Mouse (Mus musculus): ENCODE measurements around the gene Pmp22.

Pmp22 gene

DNA sequence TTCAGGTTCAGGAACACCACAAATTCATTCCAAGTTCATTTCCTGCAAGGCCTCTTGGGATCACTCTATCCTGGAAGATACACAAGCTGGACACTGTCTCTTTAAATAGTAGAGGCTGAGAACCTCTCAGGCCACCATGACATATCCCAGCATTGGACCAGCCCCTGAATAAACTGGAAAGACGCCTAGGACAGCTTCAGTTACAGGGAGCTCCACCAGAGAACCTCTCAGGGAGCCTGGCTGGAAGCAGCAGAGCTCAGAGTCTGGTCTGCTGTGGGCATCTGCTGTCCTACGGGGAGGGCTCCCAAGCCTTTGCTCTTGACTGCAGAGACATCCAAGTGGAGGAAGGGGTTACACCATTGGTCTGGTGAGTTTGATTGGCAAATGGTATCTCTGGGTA, at the start of gene Pmp22:
Gene Pmp22, plus strand, starts transcription at position 199 of the 400 bp plus-strand sequence.
- no peak for DNase-seq

DNA sequence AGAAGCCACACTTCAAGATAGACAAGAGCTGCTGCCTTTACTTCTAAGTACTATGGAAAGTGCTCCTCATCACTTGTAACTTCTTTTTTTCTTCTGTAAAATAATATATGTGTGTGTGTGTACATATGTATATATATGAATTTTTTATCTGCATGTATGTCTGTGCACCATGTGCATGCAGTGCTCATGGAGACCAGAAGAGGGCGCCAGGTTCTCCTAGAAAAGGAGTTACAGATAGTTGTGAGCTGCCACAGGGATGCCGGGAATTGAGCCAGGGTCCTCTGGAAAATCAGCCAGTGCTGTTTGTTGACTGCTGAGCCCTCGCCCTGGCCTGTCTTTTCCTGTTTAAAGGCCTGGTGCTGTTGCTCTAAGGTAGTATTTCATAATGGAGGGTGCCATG, 44.2 kb upstream of the Pmp22 start:
- no peak for DNase-seq

DNA sequence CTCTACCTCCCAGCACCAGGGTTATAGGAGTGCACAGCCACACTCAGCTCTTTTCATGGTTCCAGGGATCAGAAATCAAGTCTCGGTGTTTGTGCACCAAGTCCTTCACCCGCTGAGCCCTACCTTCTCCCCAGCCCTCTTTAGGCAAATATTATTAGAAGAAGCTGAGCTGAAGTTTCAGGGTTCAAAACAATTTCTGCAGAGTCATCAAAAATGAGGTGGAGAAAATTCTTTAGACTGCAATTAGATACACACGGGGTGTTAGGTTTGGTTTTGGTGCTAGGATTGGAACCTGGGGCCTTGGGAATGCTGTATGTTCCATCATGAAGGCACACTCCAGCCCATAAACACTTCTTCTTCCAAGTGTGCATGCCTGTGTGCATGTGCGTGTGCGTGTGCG, 40.1 kb upstream of the Pmp22 start:
- no peak for DNase-seq

DNA sequence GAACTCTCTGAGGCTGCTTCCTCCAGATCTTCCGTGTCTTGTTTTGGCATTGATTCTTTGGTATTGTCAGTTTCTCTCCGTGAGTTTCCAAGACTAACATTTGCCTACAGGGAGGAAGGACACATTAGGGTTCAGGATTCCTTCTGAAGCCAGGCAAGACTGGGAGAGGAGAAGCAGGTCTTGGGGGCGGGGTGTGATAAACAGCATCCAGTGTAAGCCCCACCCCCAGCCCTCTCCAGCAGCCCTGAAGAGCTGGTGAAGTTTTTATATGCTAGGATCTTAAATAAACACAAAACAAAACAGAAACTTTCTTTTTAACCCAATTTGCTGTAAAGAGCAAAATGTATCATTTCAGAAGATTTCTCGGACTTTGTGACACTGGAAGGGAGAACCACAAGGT, 38.6 kb upstream of the Pmp22 start:
- DNase-seq: peak; percentile 39 to 54

DNA sequence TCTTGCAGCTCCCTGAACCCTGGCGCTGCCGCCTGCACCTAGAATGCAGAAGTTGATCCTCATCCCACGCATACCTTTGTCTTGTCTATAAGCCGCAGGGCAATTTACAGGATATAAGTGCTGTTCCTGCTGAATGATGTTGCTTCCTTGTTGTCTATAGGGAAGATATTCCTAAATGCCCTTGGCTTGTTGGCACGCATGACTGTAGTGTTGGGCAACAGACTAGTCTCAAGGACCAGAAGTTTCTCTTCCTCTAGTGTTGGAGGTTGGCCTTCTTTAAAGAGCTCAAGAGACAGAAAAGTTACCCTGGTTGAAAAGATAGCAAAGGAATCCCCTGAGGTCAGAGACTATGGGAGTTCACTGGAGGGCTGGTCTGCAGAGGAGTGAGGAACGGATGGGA, 37.8 kb upstream of the Pmp22 start:
- no peak for DNase-seq

DNA sequence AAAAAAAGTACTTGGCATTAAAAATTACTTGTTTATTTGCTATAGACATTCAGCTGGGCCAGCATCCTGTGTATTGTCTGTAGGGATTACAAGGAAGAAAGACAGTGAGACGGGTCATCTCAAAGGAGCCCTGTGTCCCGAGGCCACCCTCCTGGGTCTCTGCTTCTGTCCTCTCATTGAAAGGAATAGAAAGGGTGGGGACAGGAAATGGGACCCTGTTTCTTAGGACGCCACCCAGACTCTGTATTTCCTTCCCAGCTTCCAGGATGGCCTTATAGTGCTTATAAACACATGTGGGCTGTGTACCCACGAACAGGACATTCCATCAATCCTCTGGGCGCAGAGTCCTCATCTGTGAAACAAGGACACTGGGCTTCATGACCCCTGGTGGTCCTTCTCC, 36.5 kb upstream of the Pmp22 start:
- DNase-seq: no peak

DNA sequence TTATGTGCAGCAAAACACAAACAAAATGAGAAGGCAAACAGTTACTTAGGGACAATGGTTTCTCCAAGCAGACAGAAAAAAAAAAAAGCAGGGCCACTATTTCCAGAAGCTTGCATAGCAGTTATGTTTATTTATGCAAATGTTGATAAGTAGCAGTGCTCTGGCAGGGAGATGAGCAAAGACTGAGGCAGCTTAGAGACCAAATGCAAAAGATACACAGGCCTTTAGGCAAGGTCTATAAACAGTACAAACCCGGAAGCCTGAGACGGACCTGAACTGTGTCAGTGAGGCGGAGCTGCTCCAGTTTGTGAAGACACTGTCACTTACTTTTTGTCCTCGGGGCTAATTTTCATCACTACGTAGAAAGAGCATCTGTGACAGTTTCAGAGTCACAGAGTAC, 35.2 kb upstream of the Pmp22 start:
- DNase-seq: no peak

DNA sequence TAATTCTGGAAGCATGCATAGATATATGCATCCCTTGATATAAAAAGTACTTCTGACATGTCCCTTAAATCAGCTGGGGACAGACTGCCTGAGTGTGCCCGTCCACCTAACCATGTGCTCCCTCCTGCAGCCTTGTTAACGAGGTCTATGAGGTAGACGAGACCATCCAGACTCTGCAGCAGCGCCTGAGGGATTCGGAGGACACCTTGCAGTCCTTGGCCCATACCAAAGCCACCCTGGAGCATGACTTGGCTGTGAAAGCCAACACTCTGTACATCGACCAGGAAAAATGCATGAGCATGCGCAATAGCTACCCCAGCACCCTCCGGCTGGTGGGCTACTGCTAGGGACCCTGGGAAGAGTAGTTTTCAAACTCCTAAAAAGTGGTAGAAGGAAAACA, 34.3 kb upstream of the Pmp22 start:
- no peak for DNase-seq

DNA sequence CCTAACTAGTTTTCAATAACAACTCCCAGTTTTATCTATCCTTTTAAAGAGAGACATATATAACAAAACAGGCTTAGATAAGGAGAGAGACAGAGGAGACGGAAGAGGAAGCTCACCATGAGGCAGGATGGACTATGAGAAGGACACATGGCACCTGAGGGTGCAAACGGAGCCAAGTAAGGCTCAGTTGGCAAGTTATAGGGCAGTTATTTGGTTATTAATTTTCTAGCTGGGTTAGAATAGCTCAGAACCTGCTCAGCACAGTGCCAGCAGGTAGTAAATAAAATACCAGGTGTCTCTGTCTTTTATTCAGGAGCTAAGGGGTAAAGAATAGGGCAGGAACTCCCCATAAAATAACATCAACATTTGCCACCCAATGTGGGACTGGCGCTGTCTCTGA, 30.8 kb upstream of the Pmp22 start:
- no peak for DNase-seq

DNA sequence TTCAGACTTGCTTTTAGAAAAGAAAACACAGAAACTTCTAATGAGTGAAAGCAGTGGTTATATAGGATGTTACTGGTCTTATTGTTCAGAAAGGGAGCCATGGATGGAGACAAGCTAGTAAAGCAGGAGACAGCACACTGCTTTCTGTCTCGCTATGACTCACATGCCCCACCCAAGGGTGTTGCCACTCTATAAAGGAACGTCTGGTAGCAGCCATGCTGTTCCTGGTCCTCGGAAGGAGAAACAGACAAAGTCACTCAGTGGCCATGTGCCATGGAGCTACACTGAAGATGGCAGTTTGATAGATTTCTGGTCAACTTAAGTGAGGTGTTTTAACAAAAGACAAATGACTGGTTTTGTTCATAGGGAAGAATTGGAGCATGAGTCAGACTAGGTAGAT, 29.4 kb upstream of the Pmp22 start:
- no peak for DNase-seq

DNA sequence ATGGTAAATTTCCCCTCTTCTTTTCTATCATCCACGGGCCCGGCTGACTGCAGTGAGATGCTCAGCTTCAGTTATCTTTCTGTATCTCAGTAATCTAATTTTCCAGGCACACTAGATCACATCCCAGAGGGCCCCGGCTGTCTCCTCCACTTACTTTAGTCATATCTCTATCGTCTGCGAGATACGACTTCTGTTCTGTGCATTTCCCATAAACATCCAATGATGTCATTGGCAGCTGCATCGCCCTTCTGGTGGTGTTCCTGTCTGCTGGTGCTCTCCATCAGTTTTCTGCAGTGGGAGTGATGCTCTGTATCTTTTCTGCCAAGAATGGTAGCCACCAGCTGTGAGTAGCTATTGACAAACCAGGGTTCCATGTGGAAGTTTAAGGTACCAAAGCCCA, 25.5 kb upstream of the Pmp22 start:
- no peak for DNase-seq

DNA sequence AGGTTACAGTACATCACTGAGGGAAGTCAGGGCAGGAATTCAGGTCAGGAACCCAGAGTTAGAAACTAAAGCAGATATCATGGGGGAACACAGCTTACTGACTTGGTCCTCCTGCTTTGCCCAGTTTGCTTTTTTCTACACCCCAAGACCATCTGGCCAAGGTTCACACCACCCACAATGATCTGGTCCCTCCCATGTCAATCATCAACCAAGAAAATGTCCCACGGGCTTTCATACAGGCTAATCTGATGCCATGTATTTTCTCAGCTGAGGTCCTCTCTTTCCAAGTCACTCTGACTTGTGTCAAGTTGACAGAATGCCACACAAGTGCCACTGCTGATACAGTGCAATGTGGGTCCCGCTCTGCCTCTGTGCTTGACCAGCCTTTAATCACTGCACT, 24.8 kb upstream of the Pmp22 start:
- no peak for DNase-seq

DNA sequence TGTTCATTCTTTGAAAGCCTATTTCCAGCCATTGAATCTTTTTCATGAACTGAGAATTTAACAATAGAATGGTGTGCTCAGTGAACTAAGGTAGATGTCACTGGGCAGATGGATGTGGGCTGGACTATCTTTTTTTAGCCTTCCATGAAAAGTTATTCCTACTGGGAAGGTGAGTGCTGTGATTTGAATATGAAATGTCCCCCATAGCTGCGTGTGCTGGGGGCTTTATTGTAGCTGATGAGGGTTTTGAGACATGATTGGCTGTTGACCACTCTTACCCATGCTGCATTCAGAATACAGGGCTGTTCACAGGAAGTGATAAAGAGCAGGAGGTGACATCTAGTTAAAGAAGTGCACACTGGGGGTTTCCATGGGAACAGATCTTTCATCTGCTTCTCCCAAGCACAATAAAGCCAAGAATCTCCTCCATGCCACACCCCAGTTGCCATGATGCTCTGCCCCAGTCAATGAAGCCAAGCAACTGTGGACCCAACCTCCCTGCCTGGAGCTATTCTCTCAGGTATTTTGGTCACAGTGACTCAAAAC, 19.5 kb upstream of the Pmp22 start:
- DNase-seq: no peak

DNA sequence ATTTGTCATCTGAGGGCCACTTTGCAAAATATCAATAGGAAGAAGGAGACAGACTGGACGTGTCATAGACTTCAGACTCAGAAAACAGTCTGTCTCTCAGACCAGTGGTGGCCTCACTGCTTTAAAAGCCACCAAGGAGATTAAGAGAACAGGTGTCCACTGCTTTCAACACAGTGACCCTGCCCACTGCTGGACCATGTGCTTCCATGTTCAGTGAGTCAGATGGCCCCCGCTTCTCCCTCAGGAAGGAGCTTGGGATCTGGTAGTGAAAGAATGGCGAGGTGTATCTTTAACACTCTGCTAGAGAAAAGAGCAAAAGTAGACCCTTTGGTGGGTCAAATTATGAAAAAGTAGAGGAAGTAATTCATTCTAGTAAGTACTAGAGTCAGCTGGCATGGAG, 18.5 kb upstream of the Pmp22 start:
- DNase-seq: no peak

DNA sequence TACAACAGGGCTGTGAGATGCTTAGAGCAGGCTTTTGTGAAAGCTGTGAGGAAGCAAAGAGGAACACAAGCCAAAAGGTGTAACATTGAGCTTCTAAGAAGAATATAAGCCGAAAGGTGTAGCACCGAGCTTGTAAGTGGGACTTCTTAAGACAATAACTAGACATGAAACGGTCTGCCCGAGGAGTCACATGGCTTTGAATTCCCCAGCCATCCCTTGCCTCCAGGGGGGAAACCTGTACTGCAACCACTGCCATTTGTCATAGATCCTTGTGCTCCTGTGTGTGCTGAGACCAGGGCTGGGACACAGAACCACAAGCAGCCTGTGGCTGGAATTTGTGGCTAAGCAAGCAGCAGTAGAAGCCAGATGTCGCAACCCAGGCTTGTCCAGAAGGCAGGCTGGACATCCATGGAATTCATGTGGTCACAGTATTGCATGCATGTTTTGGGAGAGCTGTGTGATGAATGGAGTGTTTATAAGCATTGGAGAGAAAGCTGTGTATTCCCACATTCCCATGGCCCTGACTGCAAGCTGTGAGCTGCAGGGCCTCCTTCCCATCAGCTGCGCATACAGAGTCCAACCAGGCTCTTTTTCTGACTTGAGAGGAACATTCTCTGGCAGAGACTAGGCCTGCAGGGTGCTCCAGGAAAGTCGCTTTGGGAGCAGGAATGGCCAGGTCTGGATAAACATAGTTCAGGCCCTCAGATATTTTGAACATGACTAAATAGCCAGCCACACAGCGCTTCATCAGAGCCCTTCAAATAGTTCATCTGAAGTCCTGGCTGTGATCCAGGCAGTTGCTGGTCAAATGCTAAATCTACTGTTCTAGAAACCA, 13.8 kb upstream of the Pmp22 start:
- peak in 1 of 2 experiments; percentile 32 for DNase-seq

DNA sequence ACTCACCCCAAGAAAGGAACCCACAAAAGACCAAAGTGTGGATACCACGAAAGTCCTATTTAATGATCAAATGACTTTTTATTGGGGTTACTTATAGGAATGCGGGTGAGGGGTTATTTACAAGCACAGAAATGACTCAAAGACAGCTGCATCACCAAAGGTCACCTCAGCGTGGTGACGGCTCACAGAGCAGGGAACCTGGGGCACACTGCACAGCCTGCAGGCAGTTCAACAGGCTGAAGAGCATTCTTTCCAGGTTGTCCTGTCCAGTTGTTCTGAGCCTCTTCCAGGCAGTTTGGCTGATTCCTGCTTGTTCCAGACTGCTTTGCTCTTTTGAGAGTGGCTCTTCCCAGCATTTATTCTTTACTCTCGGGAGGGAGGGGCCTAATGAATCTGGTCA, 12.1 kb upstream of the Pmp22 start:
- no peak for DNase-seq

DNA sequence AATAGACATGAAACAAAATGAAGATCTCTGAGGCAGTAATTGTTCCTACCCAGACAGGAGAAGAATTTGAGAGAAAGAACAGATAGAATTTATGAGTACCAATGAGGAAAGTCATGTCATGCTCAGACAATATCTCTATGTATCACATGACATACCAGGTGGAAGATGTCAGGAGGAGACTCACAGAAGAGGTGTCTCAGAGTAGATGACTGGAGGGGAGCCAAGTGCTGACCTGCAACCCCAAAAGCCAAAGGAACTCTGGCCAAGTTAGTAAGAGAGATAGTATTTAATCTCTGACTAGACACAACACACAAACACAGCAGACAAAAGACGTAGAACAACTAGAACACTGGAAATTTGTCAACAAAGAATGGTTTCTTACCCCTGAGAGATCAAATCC, 11.5 kb upstream of the Pmp22 start:
- DNase-seq: no peak

DNA sequence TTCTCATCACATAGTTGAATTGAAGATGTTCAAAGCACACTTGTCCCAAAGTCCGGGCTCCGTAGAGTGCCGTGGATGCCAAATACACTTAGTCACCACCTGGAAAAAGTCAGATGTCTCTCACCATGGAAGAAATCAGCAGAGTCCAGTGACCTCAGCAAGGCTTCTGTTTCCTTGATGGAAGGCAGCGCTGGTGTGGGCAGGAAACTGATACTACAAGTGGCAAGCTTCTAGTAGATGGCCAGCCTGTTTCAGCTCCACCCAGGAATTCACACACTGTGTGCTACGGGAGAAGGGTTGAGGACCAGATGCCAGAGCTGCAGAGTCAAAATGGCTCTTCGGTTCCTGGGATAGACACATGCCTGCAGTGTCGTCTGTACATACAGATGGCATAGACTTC, 9.0 kb upstream of the Pmp22 start:
- DNase-seq: no peak

DNA sequence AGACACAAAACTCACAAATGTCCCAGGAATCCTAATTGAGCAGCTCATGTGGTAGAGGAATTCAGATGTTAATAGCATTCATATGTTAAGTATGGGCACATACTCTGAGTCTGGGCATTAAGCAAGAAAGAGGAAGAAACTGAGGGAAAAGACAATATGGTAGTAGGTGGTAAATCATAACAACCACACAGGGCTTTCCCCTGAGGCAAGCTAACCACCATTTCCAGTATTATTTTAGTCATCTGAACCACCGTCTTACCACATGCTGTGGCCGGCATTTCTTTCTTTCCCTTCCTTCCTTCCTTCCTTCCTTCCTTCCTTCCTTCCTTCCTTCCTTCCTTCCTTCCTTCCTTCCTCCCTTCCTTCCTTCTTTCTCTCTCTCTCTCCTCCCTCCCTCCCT, 6.5 kb upstream of the Pmp22 start:
- DNase-seq: no peak

DNA sequence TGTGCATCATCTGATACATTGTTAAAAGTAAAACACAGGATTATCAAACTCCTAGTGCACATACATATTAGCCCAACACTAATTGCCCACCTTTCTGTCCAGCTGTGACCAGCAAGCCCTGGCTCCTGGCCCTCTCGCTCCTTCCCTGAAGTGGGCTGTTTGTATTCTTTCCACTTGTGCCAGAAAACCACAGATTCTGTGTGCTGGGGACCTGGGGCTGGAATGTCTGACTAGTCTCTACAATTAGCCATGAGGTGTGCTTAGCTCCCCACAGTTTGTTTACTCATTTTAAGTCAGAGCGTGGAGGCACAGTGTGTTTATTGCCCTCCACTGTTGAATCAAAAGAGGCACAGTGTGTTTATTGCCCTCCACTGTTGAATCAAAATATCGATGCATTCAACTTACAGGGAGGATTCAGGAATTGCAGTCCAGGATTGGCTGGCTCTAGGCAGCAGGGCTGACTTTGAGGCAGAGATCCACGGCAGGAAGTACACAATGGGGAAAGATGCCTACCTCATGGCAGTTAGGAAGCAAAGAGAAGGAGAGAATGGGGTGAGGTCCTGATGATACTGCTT, 5.9 kb upstream of the Pmp22 start:
- no peak for DNase-seq

DNA sequence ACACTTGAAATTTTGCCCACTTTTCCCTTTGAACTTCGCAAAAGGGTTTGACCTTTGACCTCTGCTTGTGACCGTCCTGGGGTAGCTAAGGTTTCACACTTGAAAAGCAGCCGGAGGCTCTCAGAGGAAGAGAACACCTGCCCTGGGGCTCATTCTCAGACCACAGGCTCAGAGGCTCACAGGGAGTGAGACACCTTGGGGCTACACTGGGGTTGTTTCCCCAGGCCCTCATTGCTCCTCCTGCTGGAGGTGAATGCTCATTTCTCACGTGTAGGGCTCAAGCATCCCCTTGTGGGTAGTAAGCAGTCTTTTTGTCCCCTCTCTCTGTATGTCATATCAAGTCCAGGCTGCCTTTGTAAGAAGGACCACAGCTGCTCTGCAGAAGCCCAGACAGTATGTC, 4.5 kb upstream of the Pmp22 start:
- DNase-seq: no peak

DNA sequence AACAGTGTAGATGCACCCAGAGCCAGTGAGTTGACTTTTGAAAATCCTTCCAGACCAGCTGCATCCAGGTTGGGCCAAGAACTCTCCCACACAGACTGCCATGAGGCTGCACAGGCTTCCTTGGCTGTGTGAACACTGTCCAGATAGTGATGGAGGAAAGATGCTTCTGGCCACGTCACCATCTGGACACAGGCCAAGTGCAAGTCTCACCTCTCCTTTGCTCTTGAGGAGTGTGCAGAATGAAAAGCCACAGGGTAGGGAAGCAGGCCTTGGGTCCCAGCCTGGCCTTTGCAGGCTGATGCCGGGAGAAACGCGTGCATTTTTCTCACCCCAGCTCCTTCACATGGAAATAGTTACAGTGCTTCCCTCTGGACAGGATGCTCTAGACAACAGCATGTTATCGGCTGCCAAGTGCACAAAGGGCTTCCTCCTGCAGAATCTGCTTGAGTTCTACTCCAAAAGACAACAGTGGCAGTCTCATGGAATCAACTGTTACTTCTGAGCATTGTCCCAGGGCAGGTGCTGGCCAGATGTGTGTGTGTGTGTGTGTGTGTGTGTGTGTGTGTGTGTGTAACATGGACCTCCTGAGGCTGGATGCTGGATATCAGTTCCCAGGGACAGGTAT, 2.8 kb upstream of the Pmp22 start:
- peak; percentile 46 to 55 for DNase-seq

DNA sequence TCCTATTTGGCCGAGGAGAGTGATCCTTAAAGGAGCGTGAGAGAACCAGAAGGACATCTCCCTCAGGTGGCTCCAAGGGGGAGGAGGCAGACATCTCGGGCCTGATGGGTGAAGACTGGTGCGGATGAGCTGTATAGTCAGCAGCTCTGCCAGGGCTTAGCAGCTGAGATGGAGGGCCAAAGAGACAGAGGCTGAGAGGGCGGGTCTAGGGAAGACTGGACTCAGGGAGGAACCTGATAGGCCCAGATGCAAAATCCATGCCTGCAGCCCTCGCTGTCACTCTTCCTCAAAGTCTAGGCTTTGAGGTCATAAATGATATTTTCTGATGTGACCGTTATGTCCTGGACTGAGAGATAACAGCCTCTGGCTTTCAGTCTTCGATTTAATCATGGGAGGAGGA, 1.8 kb upstream of the Pmp22 start:
- no peak for DNase-seq

DNA sequence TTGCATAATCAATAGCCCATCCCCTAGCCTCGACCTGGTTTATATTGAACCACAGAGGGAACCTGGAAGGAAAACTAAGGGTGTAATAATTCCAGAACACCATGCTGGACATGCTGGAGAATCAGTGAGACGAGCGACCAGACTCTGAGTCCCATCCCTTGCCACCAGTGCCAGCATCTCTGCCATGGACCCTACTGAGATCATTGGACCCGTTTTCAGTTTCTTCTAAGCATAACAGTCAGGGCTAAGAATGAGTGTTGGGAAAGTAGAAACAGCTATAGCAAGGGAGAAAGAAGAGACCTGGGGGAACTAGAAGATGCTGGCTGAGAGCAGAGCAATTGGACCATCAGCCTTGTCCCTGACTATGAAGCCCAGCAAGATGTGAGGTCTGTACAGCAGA, 1.3 kb upstream of the Pmp22 start:
- DNase-seq: no peak
